Mouse (Mus musculus): ENCODE measurements around the gene Ccdc190. TPM values are rescaled to one million over a fixed set of nuclear protein-coding genes. Genes with fewer than 3 reads are reported as not detected.

Gene Ccdc190
- total RNA-seq, 1 experiment = 0.40 TPM

DNA sequence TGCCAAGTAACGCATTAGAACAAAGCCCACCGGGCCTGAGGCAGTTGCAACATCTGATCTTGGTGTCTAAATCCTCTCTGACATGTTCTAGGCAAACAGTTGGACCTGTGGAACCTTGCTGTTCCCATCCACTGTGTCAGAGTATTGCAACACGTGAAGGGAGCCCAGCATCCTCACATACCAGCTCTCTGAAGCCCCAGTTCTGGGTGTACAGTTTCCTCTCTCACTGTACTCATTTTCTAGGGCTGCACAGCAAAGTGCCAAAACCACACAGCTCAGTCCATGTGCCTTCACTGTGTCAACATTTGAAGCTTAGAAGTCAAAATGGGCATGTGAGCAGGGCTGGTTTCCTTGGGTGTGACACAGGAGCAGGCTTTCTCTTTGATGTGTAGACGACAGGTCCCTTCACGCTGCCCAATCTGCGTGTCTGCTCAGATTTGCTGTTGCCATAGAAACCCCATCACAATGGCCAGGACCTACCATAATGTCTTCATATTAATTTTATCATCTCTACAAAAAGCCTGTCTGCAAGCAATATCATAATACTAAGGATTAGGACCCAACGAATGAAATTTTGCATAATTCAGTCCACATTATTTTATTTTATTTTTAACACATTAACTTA is 3.8 kb downstream of the Ccdc190 start:
- no peak for DNase-seq (ENCODE audit: low read depth, low spot score)
- in situ Hi-C loops (cut with MboI; ENCODE audit: low sequenced_read_pairs in 2 of 2, unreplicated experiment in 2 of 2) = loop anchor here (25.0 kb wide), 2 partner anchors 395 to 680 kb away; partner anchors contain the start of gene Nuf2 (in 1 of the 2)
- Histone ChIP-seq H3K4me1 (ENCODE audit: control insufficient read depth in 2 of 2, insufficient read depth in 2 of 2, low read length in 2 of 2, poor library complexity in 1 of 2) (peaks cover 2 to 7% of the 10 kb centered on the region in 2 experiments; a peak in 1 of 4 replicates), H3K4me3 (ENCODE audit: insufficient read depth in 1 of 2, low read depth in 1 of 2, low read length in 2 of 2, poor library complexity in 1 of 2, severe bottlenecking in 1 of 2) (no peak overlapping the region), H3K27ac (ENCODE audit: insufficient read depth, low read depth, low read length, poor library complexity, severe bottlenecking) (no peak overlapping the region), H3K36me3 (ENCODE audit: control insufficient read depth, insufficient read depth, low read length, poor library complexity, severe bottlenecking) (no peaks in the 10 kb centered on the region), H3K9me3 (ENCODE audit: control insufficient read depth, insufficient read depth, low read depth, low read length) (no peaks in the 10 kb centered on the region), H3K9ac (ENCODE audit: insufficient read depth, low read depth, low read length, poor library complexity, severe bottlenecking) (no peak overlapping the region)
- TF ChIP-seq MAFK (IDR thresholded peaks at IDR 0.05; ENCODE audit: insufficient read depth, low read depth, low read length) (no peak), ZNF384 (IDR thresholded peaks at IDR 0.05; ENCODE audit: low read depth, low read length) (no peak), CHD2 (IDR thresholded peaks at IDR 0.05; ENCODE audit: low read depth, low read length) (no peak), HCFC1 (IDR thresholded peaks at IDR 0.05; ENCODE audit: borderline replicate concordance, insufficient read depth, low read length) (no peak), ZC3H11A (IDR thresholded peaks at IDR 0.05; ENCODE audit: borderline replicate concordance, low read depth, low read length) (no peak)

DNA sequence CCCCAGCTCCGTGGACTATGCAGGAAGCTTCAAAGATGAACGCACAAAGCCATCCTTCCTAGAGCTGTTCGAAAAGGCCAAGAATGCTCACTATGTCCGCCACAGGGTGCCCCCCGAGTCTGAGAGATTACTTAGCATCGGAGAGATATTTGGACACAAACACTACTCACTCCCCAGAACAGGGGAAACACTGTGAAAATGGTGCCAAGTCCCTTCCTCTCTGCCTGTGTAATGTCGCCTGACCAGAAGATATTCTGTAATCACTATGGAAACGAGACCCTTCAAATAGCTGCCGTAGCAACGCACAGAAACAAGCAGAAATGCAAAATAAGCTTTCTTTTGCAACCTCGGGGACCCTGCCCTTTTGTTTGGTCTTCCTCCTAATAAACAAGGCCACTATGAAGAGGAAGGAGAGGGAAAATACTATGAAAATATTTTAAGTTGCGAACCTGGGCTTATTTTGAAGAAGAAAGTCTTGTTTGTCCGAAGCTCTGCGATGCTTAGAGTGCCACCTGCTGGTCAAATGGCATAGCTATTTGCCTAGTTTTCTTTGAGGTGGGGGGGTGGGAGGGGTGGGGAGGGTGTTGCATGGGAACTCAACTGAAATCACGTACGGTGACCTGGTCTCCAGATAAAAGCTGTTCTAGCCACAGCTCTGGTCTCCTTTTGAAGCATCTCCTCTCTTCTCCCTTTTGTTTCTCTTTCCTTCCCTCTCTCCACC is 5.7 kb downstream of the Ccdc190 start:
- no peaks in the 10 kb centered on the region for H3K9me3 ChIP-seq (ENCODE audit: control insufficient read depth, insufficient read depth, low read depth, low read length)
- H3K9ac ChIP-seq (ENCODE audit: insufficient read depth, low read depth, low read length, poor library complexity, severe bottlenecking) = no peak overlapping the region
- H3K4me3 ChIP-seq (ENCODE audit: insufficient read depth in 1 of 2, low read depth in 1 of 2, low read length in 2 of 2, poor library complexity in 1 of 2, severe bottlenecking in 1 of 2) = no peak overlapping the region
- TF ChIP-seq ZNF384 (IDR thresholded peaks at IDR 0.05; ENCODE audit: low read depth, low read length) = no peak
- no peak for TF ChIP-seq CHD2 (IDR thresholded peaks at IDR 0.05; ENCODE audit: low read depth, low read length)
- TF ChIP-seq ZC3H11A (IDR thresholded peaks at IDR 0.05; ENCODE audit: borderline replicate concordance, low read depth, low read length) = no peak
- no peak for TF ChIP-seq HCFC1 (IDR thresholded peaks at IDR 0.05; ENCODE audit: borderline replicate concordance, insufficient read depth, low read length)
- TF ChIP-seq MAFK (IDR thresholded peaks at IDR 0.05; ENCODE audit: insufficient read depth, low read depth, low read length) = no peak
- H3K27ac ChIP-seq (ENCODE audit: insufficient read depth, low read depth, low read length, poor library complexity, severe bottlenecking) = no peak overlapping the region
- in situ Hi-C loops (cut with MboI; ENCODE audit: low sequenced_read_pairs in 2 of 2, unreplicated experiment in 2 of 2) = loop anchor here (25.0 kb wide), 2 partner anchors 397 to 678 kb away; partner anchors contain the start of gene Nuf2 (in 1 of the 2)
- no peaks in the 10 kb centered on the region for H3K36me3 ChIP-seq (ENCODE audit: control insufficient read depth, insufficient read depth, low read length, poor library complexity, severe bottlenecking)
- no peaks in the 10 kb centered on the region; a peak in 1 of 4 replicates for H3K4me1 ChIP-seq (ENCODE audit: control insufficient read depth in 2 of 2, insufficient read depth in 2 of 2, low read length in 2 of 2, poor library complexity in 1 of 2)
- peak; percentile 31 for DNase-seq (ENCODE audit: low read depth, low spot score)

DNA sequence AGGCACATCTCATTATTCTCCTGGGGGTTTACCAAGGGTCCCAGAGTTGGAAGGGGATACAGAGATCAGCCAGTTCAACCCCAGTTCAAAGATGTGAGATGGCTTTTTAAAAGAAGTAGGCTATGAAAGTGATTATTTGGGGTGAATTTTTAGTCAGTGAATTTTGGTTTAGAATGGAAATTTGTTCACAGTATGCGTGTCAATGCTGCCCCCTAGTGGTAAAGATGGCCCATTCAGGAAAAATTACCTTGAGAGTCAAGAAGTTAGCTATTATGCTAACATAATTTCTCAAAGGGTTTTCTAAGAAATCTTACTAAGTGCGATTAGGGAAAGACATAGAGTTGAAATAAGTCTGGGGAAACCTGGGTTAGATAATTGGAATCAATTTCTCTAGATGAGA is 10.9 kb downstream of the Ccdc190 start:
- Histone ChIP-seq H3K9ac (ENCODE audit: insufficient read depth, low read depth, low read length, poor library complexity, severe bottlenecking) (no peak overlapping the region), H3K4me3 (ENCODE audit: insufficient read depth in 1 of 2, low read depth in 1 of 2, low read length in 2 of 2, poor library complexity in 1 of 2, severe bottlenecking in 1 of 2) (no peak overlapping the region), H3K36me3 (ENCODE audit: control insufficient read depth, insufficient read depth, low read length, poor library complexity, severe bottlenecking) (no peaks in the 10 kb centered on the region), H3K27ac (ENCODE audit: insufficient read depth, low read depth, low read length, poor library complexity, severe bottlenecking) (no peak overlapping the region), H3K9me3 (ENCODE audit: control insufficient read depth, insufficient read depth, low read depth, low read length) (no peaks in the 10 kb centered on the region), H3K4me1 (ENCODE audit: control insufficient read depth in 2 of 2, insufficient read depth in 2 of 2, low read length in 2 of 2, poor library complexity in 1 of 2) (no peaks in the 10 kb centered on the region)
- in situ Hi-C loops (cut with MboI; ENCODE audit: low sequenced_read_pairs in 2 of 2, unreplicated experiment in 2 of 2) = loop anchor here (25.0 kb wide), 2 partner anchors 402 to 673 kb away; partner anchors contain the start of gene Nuf2 (in 1 of the 2)
- TF ChIP-seq ZNF384 (IDR thresholded peaks at IDR 0.05; ENCODE audit: low read depth, low read length) (no peak), MAFK (IDR thresholded peaks at IDR 0.05; ENCODE audit: insufficient read depth, low read depth, low read length) (no peak), ZC3H11A (IDR thresholded peaks at IDR 0.05; ENCODE audit: borderline replicate concordance, low read depth, low read length) (no peak)
- DNase-seq (ENCODE audit: low read depth, low spot score) = no peak

GRCm38 (mm10) chr1:169946004-169946403 is 17.6 kb downstream of the Ccdc190 start:
- no peak for DNase-seq (ENCODE audit: low read depth, low spot score)
- no peaks in the 10 kb centered on the region for H3K36me3 ChIP-seq (ENCODE audit: control insufficient read depth, insufficient read depth, low read length, poor library complexity, severe bottlenecking)
- no peaks in the 10 kb centered on the region for H3K4me1 ChIP-seq (ENCODE audit: control insufficient read depth in 2 of 2, insufficient read depth in 2 of 2, low read length in 2 of 2, poor library complexity in 1 of 2)
- no peaks in the 10 kb centered on the region for H3K9me3 ChIP-seq (ENCODE audit: control insufficient read depth, insufficient read depth, low read depth, low read length)
- H3K27ac ChIP-seq (ENCODE audit: insufficient read depth, low read depth, low read length, poor library complexity, severe bottlenecking) = no peak overlapping the region
- in situ Hi-C loops (cut with MboI; ENCODE audit: low sequenced_read_pairs in 2 of 2, unreplicated experiment in 2 of 2) = loop anchor here (25.0 kb wide), 2 partner anchors 409 to 666 kb away; partner anchors contain the start of gene Nuf2 (in 1 of the 2)
- H3K4me3 ChIP-seq (ENCODE audit: insufficient read depth in 1 of 2, low read depth in 1 of 2, low read length in 2 of 2, poor library complexity in 1 of 2, severe bottlenecking in 1 of 2) = no peak overlapping the region
- no peak for TF ChIP-seq ZC3H11A (IDR thresholded peaks at IDR 0.05; ENCODE audit: borderline replicate concordance, low read depth, low read length)
- TF ChIP-seq CHD2 (IDR thresholded peaks at IDR 0.05; ENCODE audit: low read depth, low read length) = no peak
- no peak for TF ChIP-seq HCFC1 (IDR thresholded peaks at IDR 0.05; ENCODE audit: borderline replicate concordance, insufficient read depth, low read length)
- no peak for TF ChIP-seq ZNF384 (IDR thresholded peaks at IDR 0.05; ENCODE audit: low read depth, low read length)
- no peak overlapping the region for H3K9ac ChIP-seq (ENCODE audit: insufficient read depth, low read depth, low read length, poor library complexity, severe bottlenecking)

Measured in ES-E14 (cell line).